In the genomic region with DNA sequence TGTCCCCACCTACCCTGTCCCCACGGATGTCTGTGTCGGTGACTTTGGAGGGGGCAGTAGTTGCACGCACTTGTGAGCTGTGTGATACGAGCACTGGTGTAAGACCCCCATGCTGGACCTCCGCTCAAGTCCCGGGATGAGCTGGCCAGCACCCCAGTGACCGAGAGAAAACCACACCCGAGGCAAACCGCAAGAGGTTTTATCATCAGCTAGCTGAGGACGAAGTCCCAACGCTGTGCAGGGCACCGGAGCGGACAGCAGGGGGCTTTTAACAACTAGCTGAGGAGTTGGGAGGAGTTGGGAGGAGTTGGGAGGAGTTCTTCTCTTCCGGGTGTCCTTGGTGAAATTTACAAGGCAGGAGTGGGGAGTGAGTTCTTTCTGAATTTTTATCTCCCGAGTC, we compare ENCODE assay signal across 8 mouse cellular contexts. TPM values are rescaled to one million over a fixed set of nuclear protein-coding genes. Genes with fewer than 3 reads are reported as not detected.
DNase-seq lines count a peak whose midpoint lies in the region; ATAC-seq and TF ChIP-seq lines count a peak whose summit lies in the region.

No protein-coding gene starts in this region.

- no peak overlapping the region for H3K27ac ChIP-seq in thymus, adult 2 months (ENCODE audit: control insufficient read depth, insufficient read depth, low read length)
- no peak overlapping the region for H3K27ac ChIP-seq in forebrain, embryonic 12.5 days

- H3K4me3 ChIP-seq in thymus, adult 2 months (ENCODE audit: control insufficient read depth, insufficient read depth, low read length), result peak overlapping the region; percentile 12; the same call in 1 of the 2 replicates
- peak overlapping the region; percentile 28 for H3K4me3 ChIP-seq in forebrain, embryonic 12.5 days (replicated peaks)

- no peak for TF ChIP-seq POLR2A in thymus, adult 2 months (IDR thresholded peaks at IDR 0.05; ENCODE audit: control insufficient read depth, extremely low read depth, insufficient read depth, low read length, poor library complexity)

- H3K36me3 ChIP-seq in thymus, adult 2 months (ENCODE audit: control insufficient read depth, insufficient read depth, low read length), result no peaks in the 10 kb centered on the region
- no peaks in the 10 kb centered on the region; the same call in 1 of the 2 replicates for H3K36me3 ChIP-seq in forebrain, embryonic 12.5 days (replicated peaks)

- no peaks in the 10 kb centered on the region for H3K9me3 ChIP-seq in forebrain, embryonic 12.5 days

- H3K4me1 ChIP-seq in thymus, adult 2 months (replicated peaks; ENCODE audit: control insufficient read depth, insufficient read depth, low read length), result peaks cover 10% of the 10 kb centered on the region
- H3K4me1 ChIP-seq in forebrain, embryonic 12.5 days, result peaks cover 25% of the 10 kb centered on the region

- peak overlapping the region; percentile 43 for H3K4me2 ChIP-seq in forebrain, embryonic 12.5 days

- intact Hi-C loops in heart, postnatal 36 days (cut with DNase I), result no loop called here

- no peaks in the 10 kb centered on the region for H3K27me3 ChIP-seq in thymus, adult 2 months (ENCODE audit: control insufficient read depth, insufficient read depth, low read length)
- H3K27me3 ChIP-seq in forebrain, embryonic 12.5 days, result no peaks in the 10 kb centered on the region

- 0 out of 2 replicates have a peak, but pooled peaks have one; percentile 54 for TF ChIP-seq CTCF in thymus, adult 2 months (IDR thresholded peaks at IDR 0.05; ENCODE audit: borderline replicate concordance, control insufficient read depth, extremely low read depth, insufficient read depth, low read length, poor library complexity)

- DNase-seq in thymus, adult 2 months, result peak; percentile 46
- DNase-seq in thymus, adult 18-20 months, result no peak
- DNase-seq in heart, postnatal 36 days, result peak; percentile 67 to 73
- DNase-seq in kidney, postnatal 36 days, result peak; percentile 83 to 88
- peak; percentile 82 to 84 for DNase-seq in lung, postnatal 4 days
- peak; percentile 49 to 62 for DNase-seq in spleen, postnatal 14 days (ENCODE audit: low spot score in 2 of 2)
- DNase-seq in cerebellum, adult 18-20 months, result no peak

- no peak overlapping the region for H3K9ac ChIP-seq in forebrain, embryonic 12.5 days

- 11% methylated on average over 15 of the region's 15 CpGs for WGBS in thymus, adult 2 months
- 37% methylated on average over 15 of the region's 15 CpGs for WGBS in forebrain, embryonic 12.5 days

- no peak for ATAC-seq in forebrain, embryonic 12.5 days (ENCODE audit: low FRiP score)

RNA-seq across cellular contexts. Expression of a gene that starts 2.0 kb away (rescaled TPM):
- polyA plus RNA-seq in thymus, adult 2 months (2012; rRNA removed), result 2.1 and 3.8 TPM in 2 replicates
- 14.1 and 15.4 TPM in 2 replicates for polyA plus RNA-seq in forebrain, embryonic 12.5 days (2016; fragmentation: Nextera tagmentation; extraction: Ambion mirVana)
- under 1 TPM in 1 of 2 experiments, not detected in 1; 0.22 TPM for total RNA-seq in heart, postnatal 36 days (2021)

RNA-seq across cellular contexts. Expression of a gene that starts 16.3 kb away (rescaled TPM):
- polyA plus RNA-seq in thymus, adult 2 months (2012; rRNA removed), result 47.6 and 52.0 TPM in 2 replicates
- polyA plus RNA-seq in forebrain, embryonic 12.5 days (2016; fragmentation: Nextera tagmentation; extraction: Ambion mirVana), result 3.8 and 4.9 TPM in 2 replicates
- 10 to 100 TPM; 19.0 to 24.0 TPM for total RNA-seq in heart, postnatal 36 days (2021)

RNA-seq across cellular contexts. Expression of a gene that starts 22.4 kb away (rescaled TPM):
- polyA plus RNA-seq in thymus, adult 2 months (2012; rRNA removed), result 69.2 and 77.3 TPM in 2 replicates
- polyA plus RNA-seq in forebrain, embryonic 12.5 days (2016; fragmentation: Nextera tagmentation; extraction: Ambion mirVana), result 125 and 129 TPM in 2 replicates
- total RNA-seq in heart, postnatal 36 days (2021), result 100 to 1,000 TPM; 178 to 188 TPM

RNA-seq across cellular contexts. Expression of a gene that starts 39.2 kb away (rescaled TPM):
- polyA plus RNA-seq in thymus, adult 2 months (2012; rRNA removed), result 7.9 and 9.1 TPM in 2 replicates
- polyA plus RNA-seq in forebrain, embryonic 12.5 days (2016; fragmentation: Nextera tagmentation; extraction: Ambion mirVana), result 9.3 and 14.8 TPM in 2 replicates
- total RNA-seq in heart, postnatal 36 days (2021), result 10 to 100 TPM; 19.8 to 21.1 TPM

RNA-seq across cellular contexts. Expression of a gene that starts 44.7 kb away (rescaled TPM):
- polyA plus RNA-seq in thymus, adult 2 months (2012; rRNA removed), result 134 and 274 TPM in 2 replicates
- 4,517 and 4,745 TPM in 2 replicates for polyA plus RNA-seq in forebrain, embryonic 12.5 days (2016; fragmentation: Nextera tagmentation; extraction: Ambion mirVana)
- total RNA-seq in heart, postnatal 36 days (2021), result 10 to 100 TPM; 28.4 to 28.9 TPM

Comparison
In these comparisons a context has a peak if more than half of its experiments do, and no peak if none do; other contexts are left out.
1. DNase-seq: peak in thymus, adult 2 months (single experiment), heart, postnatal 36 days (2 of 2), kidney, postnatal 36 days (2 of 2), lung, postnatal 4 days (2 of 2) and spleen, postnatal 14 days (2 of 2); none in thymus, adult 18-20 months (0 of 2) and cerebellum, adult 18-20 months (0 of 2).